Mouse (Mus musculus) stomach, embryonic 14.5 days (tissue): ENCODE data around the gene Ipo4. TPM values are rescaled to one million over a fixed set of nuclear protein-coding genes. Genes with fewer than 3 reads are reported as not detected.
A peak's percentile ranks its signal among the peaks of the same experiment; 100 is the strongest.

ENCODE experiments used
- ATAC-seq: fragments of 200-750 bp; cut with Nextera tagmentation; 2 replicates; pipeline ENCODE4 v1.8.0; 2017; ENCODE audit warnings: low read depth, moderate TSS enrichment; ENCODE audit not compliant: insufficient number of reproducible peaks, insufficient read depth, low FRiP score
- H3K27ac ChIP-seq: fragments of 300-500 bp; sonication (generic); 2 replicates; pipeline ENCODE4 v1.5.1; 2014; ENCODE audit warnings: mild to moderate bottlenecking, low read length, moderate library complexity, mixed read lengths
- H3K27me3 ChIP-seq: fragments of 300-500 bp; sonication (generic); 2 replicates; pipeline ENCODE4 v1.6.1; 2014; ENCODE audit warnings: low read length, control low read depth, mixed read lengths; ENCODE audit not compliant: control insufficient read depth, insufficient read depth
- H3K36me3 ChIP-seq: fragments of 300-500 bp; sonication (generic); 2 replicates; pipeline ENCODE4 v1.6.1; 2014; ENCODE audit warnings: mild to moderate bottlenecking, control low read depth, low read length, moderate library complexity, mixed read lengths; ENCODE audit not compliant: control insufficient read depth, insufficient read depth
- H3K4me1 ChIP-seq: fragments of 300-500 bp; sonication (generic); 2 replicates; pipeline ENCODE4 v1.6.1; 2014; ENCODE audit warnings: low read length, control low read depth, mixed read lengths; ENCODE audit not compliant: control insufficient read depth, insufficient read depth
- H3K4me2 ChIP-seq: fragments of 300-500 bp; sonication (generic); replicated peaks from 2 replicates; pipeline ENCODE4 v1.6.1; 2014; ENCODE audit warnings: low read depth, low read length, control low read depth
- H3K4me3 ChIP-seq: fragments of 300-500 bp; sonication (generic); 2 replicates; pipeline ENCODE4 v1.5.1; 2014; ENCODE audit warnings: low read depth, low read length, control low read depth
- H3K9ac ChIP-seq: fragments of 300-500 bp; sonication (generic); replicated peaks from 2 replicates; pipeline ENCODE4 v1.6.1; 2014; ENCODE audit warnings: low read depth, mild to moderate bottlenecking, control low read depth, low read length, moderate library complexity, mixed read lengths
- H3K9me3 ChIP-seq: fragments of 300-500 bp; sonication (generic); 2 replicates; pipeline ENCODE4 v1.6.1; 2016; ENCODE audit warnings: low read depth, low read length, control low read depth; ENCODE audit not compliant: control insufficient read depth
- WGBS: fragments of 180-500 bp; shearing (Covaris S2); extraction: QIAGEN DNeasy Blood & Tissue Kit; methylation state at CpG from one replicate; pipeline ENCODE4 v1.1.7; 2014; 5-methylcytosine and 5-hydroxymethylcytosine counted together
- polyA plus RNA-seq: library from polyadenylated mRNA; unstranded; fragments of >200 nt; fragmentation: Nextera tagmentation; extraction: Ambion mirVana; gene quantifications from 2 replicates; pipeline ENCODE4 v1.2.1, GENCODE M21; 2014

The Ipo4 gene
- 93.6 and 105 TPM in 2 replicates for polyA plus RNA-seq

GRCm38 (mm10) chr14:55635523-55636007 lies at the start of gene Ipo4:
Gene Ipo4 (minus strand): TSS chr14:55635957.
- WGBS = 2% methylated on average over 33 of the region's 33 CpGs
- H3K36me3 ChIP-seq = peaks cover 76% of the 10 kb centered on the region
- H3K4me2 ChIP-seq = peak within 1 kb of the TSS; percentile 90
- H3K27me3 ChIP-seq = no peaks in the 10 kb centered on the region
- H3K4me1 ChIP-seq = peaks cover 5% of the 10 kb centered on the region; the same call in 1 of the 2 replicates
- H3K4me3 ChIP-seq = peak within 1 kb of the TSS; percentile 58
- H3K9ac ChIP-seq = peak within 1 kb of the TSS; percentile 39
- peak; percentile 82 for ATAC-seq
- no peaks in the 10 kb centered on the region for H3K9me3 ChIP-seq
- H3K27ac ChIP-seq = peak within 1 kb of the TSS; percentile 35; the same call in 1 of the 2 replicates

GRCm38 (mm10) chr14:55682118-55682493 lies 46.3 kb upstream of the Ipo4 start:
- peak; percentile 17; the same call in 1 of the 2 replicates for ATAC-seq
- Histone ChIP-seq H3K27ac (peak overlapping the region; percentile 83), H3K27me3 (no peaks in the 10 kb centered on the region), H3K9ac (no peak overlapping the region; the same call in 1 of the 2 replicates), H3K4me3 (peak overlapping the region; percentile 83), H3K36me3 (peaks cover 31% of the 10 kb centered on the region), H3K4me1 (0 out of 2 replicates have a peak, but pooled peaks cover 7% of the 10 kb centered on the region), H3K4me2 (peak overlapping the region; percentile 62), H3K9me3 (no peaks in the 10 kb centered on the region)
- WGBS = 14% methylated on average over 3 of the region's 3 CpGs

- peak; percentile 97 for ATAC-seq
- H3K4me1 ChIP-seq = 0 out of 2 replicates have a peak, but pooled peaks cover 7% of the 10 kb centered on the region
- peak within 1 kb of the TSS; percentile 83 for H3K4me3 ChIP-seq
- under 1% methylated on average over 66 of the region's 66 CpGs for WGBS
- H3K36me3 ChIP-seq = peaks cover 38% of the 10 kb centered on the region
- peak within 1 kb of the TSS; percentile 62 for H3K4me2 ChIP-seq
- H3K27ac ChIP-seq = peak within 1 kb of the TSS; percentile 83
- no peaks in the 10 kb centered on the region for H3K9me3 ChIP-seq
- H3K9ac ChIP-seq = peak within 1 kb of the TSS; percentile 77
- no peaks in the 10 kb centered on the region for H3K27me3 ChIP-seq
Measured at GRCm38 (mm10) chr14:55681160-55682117, 45.7 kb upstream of the Ipo4 start, which contains the start of gene Tinf2. Gene Tinf2 (minus strand): TSS chr14:55681820.

GRCm38 (mm10) chr14:55677615-55678014 lies 41.9 kb upstream of the Ipo4 start:
- H3K4me1 ChIP-seq = 0 out of 2 replicates have a peak, but pooled peaks cover 10% of the 10 kb centered on the region
- no peak overlapping the region for H3K4me3 ChIP-seq
- no peak for ATAC-seq
- no peak overlapping the region for H3K4me2 ChIP-seq
- no peaks in the 10 kb centered on the region for H3K27me3 ChIP-seq
- H3K9ac ChIP-seq = no peak overlapping the region
- H3K36me3 ChIP-seq = peaks cover 53% of the 10 kb centered on the region
- no peak overlapping the region for H3K27ac ChIP-seq
- 86% methylated on average over 4 of the region's 4 CpGs for WGBS
- H3K9me3 ChIP-seq = no peaks in the 10 kb centered on the region

GRCm38 (mm10) chr14:55672741-55673060 lies 36.9 kb upstream of the Ipo4 start:
- H3K27ac ChIP-seq = no peak overlapping the region
- H3K9ac ChIP-seq = peak overlapping the region; percentile 64; the same call in 1 of the 2 replicates

GRCm38 (mm10) chr14:55671833-55672740 lies 36.3 kb upstream of the Ipo4 start, which contains the start of the genes Gmpr2 and Nedd8:
Gene Gmpr2 (plus strand): TSS chr14:55671941.
Gene Nedd8 (minus strand): TSS chr14:55672124.
- Histone ChIP-seq H3K36me3 (peaks cover 25% of the 10 kb centered on the region), H3K9ac (peak within 1 kb of the TSS; percentile 64), H3K9me3 (no peaks in the 10 kb centered on the region), H3K4me2 (peak within 1 kb of the TSS; percentile 85), H3K4me1 (0 out of 2 replicates have a peak, but pooled peaks cover 9% of the 10 kb centered on the region), H3K27me3 (no peaks in the 10 kb centered on the region), H3K4me3 (peak within 1 kb of the TSS; percentile 83), H3K27ac (peak within 1 kb of the TSS; percentile 70; the same call in 1 of the 2 replicates)
- peak; percentile 96 for ATAC-seq
- under 1% methylated on average over 38 of the region's 38 CpGs for WGBS

More at GRCm38 (mm10) chr14:55672741-55673060, 36.9 kb upstream of the Ipo4 start:
- Histone ChIP-seq H3K4me2 (peak overlapping the region; percentile 66), H3K36me3 (peaks cover 31% of the 10 kb centered on the region), H3K4me1 (0 out of 2 replicates have a peak, but pooled peaks cover 9% of the 10 kb centered on the region), H3K27me3 (no peaks in the 10 kb centered on the region), H3K4me3 (peak overlapping the region; percentile 83), H3K9me3 (no peaks in the 10 kb centered on the region)
- ATAC-seq = no peak
- WGBS = 73% methylated on average over 7 of the region's 7 CpGs

GRCm38 (mm10) chr14:55671486-55671832 lies 35.7 kb upstream of the Ipo4 start:
- 0 out of 2 replicates have a peak, but pooled peaks cover 9% of the 10 kb centered on the region for H3K4me1 ChIP-seq
- peak; percentile 28 for ATAC-seq
- no peaks in the 10 kb centered on the region for H3K9me3 ChIP-seq
- peak overlapping the region; percentile 85 for H3K4me2 ChIP-seq
- no peaks in the 10 kb centered on the region for H3K27me3 ChIP-seq
- peak overlapping the region; percentile 64 for H3K9ac ChIP-seq
- H3K4me3 ChIP-seq = peak overlapping the region; percentile 83
- WGBS = under 1% methylated on average over 12 of the region's 12 CpGs
- peak overlapping the region; percentile 70; the same call in 1 of the 2 replicates for H3K27ac ChIP-seq
- H3K36me3 ChIP-seq = peaks cover 23% of the 10 kb centered on the region
